Mouse (Mus musculus) embryonic facial prominence, embryonic 14.5 days (tissue): ENCODE results near the gene Lias. TPM values are rescaled to one million over a fixed set of nuclear protein-coding genes. Genes with fewer than 3 reads are reported as not detected.

Source experiments
- ATAC-seq: fragments of 200-750 bp; cut with Nextera tagmentation; 2 replicates; pipeline ENCODE4 v1.8.0; 2017; ENCODE audit warnings: low read depth, moderate number of reproducible peaks, moderate TSS enrichment
- DNase-seq: peaks from one replicate; pipeline ENCODE4 v3.0.0-alpha.2; 2015; ENCODE audit warnings: low spot score
- H3K27ac ChIP-seq: fragments of 300-500 bp; sonication (generic); replicated peaks from 2 replicates; pipeline ENCODE4 v1.5.1; 2014; ENCODE audit warnings: low read depth, mild to moderate bottlenecking, low read length, moderate library complexity
- H3K27me3 ChIP-seq: fragments of 300-500 bp; sonication (generic); replicated peaks from 2 replicates; pipeline ENCODE4 v1.6.1; 2014; ENCODE audit warnings: low read length; ENCODE audit not compliant: control insufficient read depth, insufficient read depth
- H3K36me3 ChIP-seq: fragments of 300-500 bp; sonication (generic); 2 replicates; pipeline ENCODE4 v1.6.1; 2014; ENCODE audit warnings: low read length, mixed read lengths; ENCODE audit not compliant: control insufficient read depth, insufficient read depth
- H3K4me1 ChIP-seq: fragments of 300-500 bp; sonication (generic); 2 replicates; pipeline ENCODE4 v1.6.1; 2014; ENCODE audit warnings: antibody characterized with exemption, low read length; ENCODE audit not compliant: control insufficient read depth, insufficient read depth
- H3K4me2 ChIP-seq: fragments of 300-500 bp; sonication (generic); 2 replicates; pipeline ENCODE4 v1.6.1; 2014; ENCODE audit warnings: low read depth, mild to moderate bottlenecking, low read length, moderate library complexity, mixed read lengths
- H3K4me3 ChIP-seq: fragments of 300-500 bp; sonication (generic); 2 replicates; pipeline ENCODE4 v1.5.1; 2014; ENCODE audit warnings: low read depth, mild to moderate bottlenecking, low read length
- H3K9ac ChIP-seq: fragments of 300-500 bp; sonication (generic); 2 replicates; pipeline ENCODE4 v1.6.1; 2014; ENCODE audit warnings: low read depth, mild to moderate bottlenecking, low read length, moderate library complexity, mixed read lengths
- H3K9me3 ChIP-seq: fragments of 300-500 bp; sonication (generic); 2 replicates; pipeline ENCODE4 v1.6.1; 2016; ENCODE audit warnings: low read length; ENCODE audit not compliant: control insufficient read depth
- WGBS: fragments of 180-500 bp; shearing (Covaris S2); extraction: QIAGEN DNeasy Blood & Tissue Kit; methylation state at CpG from one replicate; pipeline ENCODE4 v1.1.7; 2014; 5-methylcytosine and 5-hydroxymethylcytosine counted together
- polyA plus RNA-seq: library from polyadenylated mRNA; unstranded; fragments of >200 nt; fragmentation: Nextera tagmentation; extraction: Ambion mirVana; gene quantifications from 2 replicates; pipeline ENCODE4 v1.2.1, GENCODE M21; 2014

Lias gene
- polyA plus RNA-seq, 1 experiment from 2014 or later = 60.8 TPM

DNA sequence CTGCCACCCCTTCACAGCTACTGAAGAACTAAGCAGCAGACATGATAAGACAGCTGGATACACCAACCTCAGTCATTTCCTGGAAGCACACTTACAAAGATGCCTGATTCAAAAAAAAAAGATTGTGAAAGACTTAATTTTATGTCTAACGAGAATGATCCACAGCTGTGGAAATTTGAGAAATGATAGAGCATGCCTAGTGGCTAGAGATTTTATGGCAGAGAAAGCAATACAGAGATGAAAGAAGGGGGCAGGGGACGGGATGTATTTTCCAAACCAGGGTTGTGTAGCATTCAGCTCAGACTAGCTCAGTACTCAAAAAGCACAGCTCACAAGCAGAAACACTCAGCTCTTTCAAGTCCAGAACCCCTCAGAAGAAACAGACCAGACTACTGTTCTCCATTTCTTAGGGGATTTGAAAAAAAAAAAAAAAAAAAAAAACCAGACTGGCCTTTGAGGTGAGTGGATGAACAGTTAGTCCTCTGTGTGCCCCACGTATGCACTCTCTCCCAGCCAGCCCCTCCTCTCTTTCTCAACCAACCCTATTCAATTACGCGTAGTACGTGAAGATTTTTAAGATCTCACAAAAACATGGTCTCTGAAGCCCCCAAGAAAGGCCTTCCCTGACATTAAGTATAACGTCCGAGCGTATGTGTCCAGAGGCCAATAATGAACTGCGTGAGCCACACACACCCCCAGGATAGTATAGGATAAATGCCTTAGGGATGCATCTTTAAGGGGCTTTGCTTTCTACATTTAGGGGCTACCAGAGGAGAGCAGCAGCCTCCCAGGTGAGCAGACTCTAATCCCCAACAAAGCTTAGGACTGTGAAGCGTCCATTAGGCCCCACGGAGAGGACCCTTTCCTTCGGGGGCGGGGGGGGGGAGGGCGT is 43.4 kb downstream of the Lias start:
- peak overlapping the region; percentile 78 for H3K4me3 ChIP-seq
- H3K36me3 ChIP-seq = peaks cover 8% of the 10 kb centered on the region; the same call in 1 of the 2 replicates
- 1% methylated on average over 15 of the region's 15 CpGs for WGBS
- no peaks in the 10 kb centered on the region for H3K27me3 ChIP-seq
- H3K9ac ChIP-seq = peak overlapping the region; percentile 86
- H3K4me2 ChIP-seq = peak overlapping the region; percentile 68
- H3K9me3 ChIP-seq = no peaks in the 10 kb centered on the region
- H3K27ac ChIP-seq = peak overlapping the region; percentile 92
- peak; percentile 41 for DNase-seq
- H3K4me1 ChIP-seq = peaks cover 9% of the 10 kb centered on the region; the same call in 1 of the 2 replicates
- ATAC-seq = no peak

DNA sequence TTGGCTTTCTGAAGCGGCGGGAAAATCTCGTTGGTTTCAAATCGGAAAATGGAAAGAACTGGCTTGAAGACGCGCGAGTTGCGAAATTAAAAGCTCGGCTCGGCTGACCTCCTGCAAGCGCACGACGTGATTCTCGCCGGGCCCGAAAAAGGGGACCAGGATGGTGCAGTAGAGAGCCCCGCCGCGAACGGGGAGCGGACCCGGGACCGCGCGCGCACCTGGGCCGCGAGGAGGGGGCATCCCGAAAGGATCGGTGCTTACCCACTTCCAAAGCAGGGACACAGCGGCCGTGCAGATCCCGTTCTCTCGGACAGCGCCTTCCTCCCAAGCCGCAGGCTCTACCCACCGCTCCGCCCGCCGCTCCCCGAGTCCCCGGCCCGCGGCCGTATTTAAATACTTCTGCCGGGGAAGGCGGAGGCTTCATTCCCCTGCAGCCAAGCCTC is 44.1 kb downstream of the Lias start:
- Histone ChIP-seq H3K27ac (peak overlapping the region; percentile 92), H3K9me3 (no peaks in the 10 kb centered on the region), H3K4me3 (peak overlapping the region; percentile 78), H3K4me2 (peak overlapping the region; percentile 68), H3K9ac (peak overlapping the region; percentile 86), H3K36me3 (peaks cover 5% of the 10 kb centered on the region; the same call in 1 of the 2 replicates), H3K27me3 (no peaks in the 10 kb centered on the region), H3K4me1 (peaks cover 9% of the 10 kb centered on the region; the same call in 1 of the 2 replicates)
- DNase-seq = peak; percentile 45
- no peak for ATAC-seq
- WGBS = under 1% methylated on average over 19 of the region's 47 CpGs

DNA sequence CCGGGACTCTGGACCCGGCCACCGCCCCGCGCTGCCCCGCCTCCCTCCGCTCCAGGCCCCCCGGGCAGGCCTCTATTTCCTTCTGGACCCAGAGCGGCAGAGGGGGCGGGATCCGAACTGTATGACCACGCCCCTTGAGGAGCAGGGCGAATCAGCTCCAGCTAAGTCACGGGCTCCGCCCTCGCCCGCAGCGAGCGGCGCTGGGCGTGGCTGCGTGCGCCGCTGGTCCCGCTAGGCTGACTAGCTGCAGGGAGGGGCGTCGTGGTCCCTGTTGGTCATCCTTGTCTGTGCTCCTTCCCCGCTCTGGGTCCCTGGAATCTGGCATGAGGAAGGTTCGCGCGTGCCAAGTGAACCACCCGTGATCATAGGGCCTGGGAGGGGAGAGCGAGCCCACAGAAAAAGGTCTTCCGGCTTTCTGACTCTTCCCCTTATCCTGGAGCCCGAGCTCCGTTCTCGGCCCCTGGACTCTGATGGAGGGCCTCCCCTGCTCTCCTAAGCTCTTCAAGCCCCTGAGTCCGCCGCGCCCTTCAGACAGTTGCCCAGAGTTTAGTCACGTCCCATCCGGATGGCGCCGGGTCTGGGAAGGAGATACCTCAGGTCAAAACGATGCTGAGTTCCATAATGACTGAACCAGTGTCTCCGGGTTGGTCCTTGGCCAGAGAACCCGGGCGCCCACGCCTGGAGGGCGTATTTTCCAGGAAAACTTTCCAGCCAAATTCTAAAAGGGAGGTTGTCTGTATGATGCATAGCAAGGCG is 44.7 kb downstream of the Lias start, which contains the start of gene Ugdh:
Ugdh (minus strand) TSS at position 144 of the 756 bp plus-strand sequence.
- ATAC-seq (peak; percentile 97), DNase-seq (peak; percentile 99)
- Histone ChIP-seq H3K4me1 (peaks cover 9% of the 10 kb centered on the region; the same call in 1 of the 2 replicates), H3K4me2 (peak within 1 kb of the TSS; percentile 68), H3K9ac (peak within 1 kb of the TSS; percentile 86), H3K4me3 (peak within 1 kb of the TSS; percentile 78), H3K36me3 (peaks cover 4% of the 10 kb centered on the region; the same call in 1 of the 2 replicates), H3K27ac (peak within 1 kb of the TSS; percentile 92), H3K27me3 (no peaks in the 10 kb centered on the region), H3K9me3 (no peaks in the 10 kb centered on the region)
- 0% methylated on average over 30 of the region's 51 CpGs for WGBS

GRCm38 (mm10) chr5:65438041-65438440 is 46.7 kb downstream of the Lias start:
- H3K27me3 ChIP-seq = no peaks in the 10 kb centered on the region
- peaks cover 9% of the 10 kb centered on the region; the same call in 1 of the 2 replicates for H3K4me1 ChIP-seq
- H3K4me2 ChIP-seq = no peak overlapping the region
- no peaks in the 10 kb centered on the region for H3K36me3 ChIP-seq
- H3K9me3 ChIP-seq = no peaks in the 10 kb centered on the region
- H3K4me3 ChIP-seq = no peak overlapping the region
- H3K9ac ChIP-seq = no peak overlapping the region
- no peak overlapping the region for H3K27ac ChIP-seq
- no peak for DNase-seq
- no peak for ATAC-seq

GRCm38 (mm10) chr5:65444981-65445380 is 53.7 kb downstream of the Lias start:
- Histone ChIP-seq H3K9ac (no peak overlapping the region), H3K4me2 (no peak overlapping the region), H3K9me3 (no peaks in the 10 kb centered on the region), H3K4me1 (no peaks in the 10 kb centered on the region), H3K27ac (no peak overlapping the region), H3K27me3 (no peaks in the 10 kb centered on the region), H3K36me3 (peaks cover 16% of the 10 kb centered on the region), H3K4me3 (no peak overlapping the region)
- DNase-seq (no peak), ATAC-seq (no peak)
- WGBS = 85% methylated on average over 2 of the region's 6 CpGs

- no peak for ATAC-seq
- WGBS = 79% methylated on average over 2 of the region's 2 CpGs
- no peak overlapping the region for H3K4me2 ChIP-seq
Measured at GRCm38 (mm10) chr5:65446756-65447155, 55.5 kb downstream of the Lias start.

DNA sequence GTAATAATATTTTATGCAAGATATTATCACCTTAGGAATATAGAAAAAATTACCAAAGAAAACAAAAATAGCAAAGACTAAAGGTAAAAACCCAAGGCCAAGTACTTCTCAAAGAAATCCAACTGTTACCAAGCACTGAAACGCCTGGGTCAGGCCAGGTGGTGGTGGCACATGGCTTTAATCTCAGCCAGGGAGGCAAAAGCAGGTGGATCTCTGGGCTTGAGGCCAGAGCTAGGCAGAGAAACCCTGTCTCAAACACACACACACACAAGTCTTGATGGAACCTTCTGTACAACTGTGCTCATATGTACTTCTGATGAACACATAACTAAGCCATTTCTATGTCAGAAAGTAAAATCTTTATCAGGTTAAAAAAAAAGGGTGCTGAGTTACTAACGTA is 56.5 kb downstream of the Lias start:
- Histone ChIP-seq H3K4me2 (no peak overlapping the region), H3K9ac (no peak overlapping the region), H3K4me1 (no peaks in the 10 kb centered on the region), H3K36me3 (peaks cover 32% of the 10 kb centered on the region), H3K27me3 (no peaks in the 10 kb centered on the region), H3K9me3 (no peaks in the 10 kb centered on the region), H3K27ac (no peak overlapping the region), H3K4me3 (no peak overlapping the region)
- ATAC-seq (no peak), DNase-seq (no peak)
- 68% methylated on average over 2 of the region's 2 CpGs for WGBS

More at GRCm38 (mm10) chr5:65446756-65447155, 55.5 kb downstream of the Lias start:
- DNase-seq = no peak
- Histone ChIP-seq H3K4me1 (no peaks in the 10 kb centered on the region), H3K9ac (no peak overlapping the region), H3K27ac (no peak overlapping the region), H3K36me3 (peaks cover 24% of the 10 kb centered on the region), H3K9me3 (no peaks in the 10 kb centered on the region), H3K4me3 (no peak overlapping the region), H3K27me3 (no peaks in the 10 kb centered on the region)

- DNase-seq = no peak
- peaks cover 38% of the 10 kb centered on the region for H3K36me3 ChIP-seq
- no peak overlapping the region for H3K4me2 ChIP-seq
- H3K4me1 ChIP-seq = no peaks in the 10 kb centered on the region
- no peak overlapping the region for H3K9ac ChIP-seq
- H3K27me3 ChIP-seq = no peaks in the 10 kb centered on the region
- no peak overlapping the region for H3K4me3 ChIP-seq
- WGBS = 82% methylated on average over 4 of the region's 4 CpGs
- H3K27ac ChIP-seq = no peak overlapping the region
- no peaks in the 10 kb centered on the region for H3K9me3 ChIP-seq
- ATAC-seq = no peak
Measured at GRCm38 (mm10) chr5:65448941-65449340, 57.6 kb downstream of the Lias start.
